Mouse (Mus musculus): Measurements from ENCODE around the gene Loxl3. TPM values are rescaled to one million over a fixed set of nuclear protein-coding genes. Genes with fewer than 3 reads are reported as not detected.

Loxl3 gene
- polyA plus RNA-seq, 1 experiment from 2014 or later, result 2.5 TPM

DNA sequence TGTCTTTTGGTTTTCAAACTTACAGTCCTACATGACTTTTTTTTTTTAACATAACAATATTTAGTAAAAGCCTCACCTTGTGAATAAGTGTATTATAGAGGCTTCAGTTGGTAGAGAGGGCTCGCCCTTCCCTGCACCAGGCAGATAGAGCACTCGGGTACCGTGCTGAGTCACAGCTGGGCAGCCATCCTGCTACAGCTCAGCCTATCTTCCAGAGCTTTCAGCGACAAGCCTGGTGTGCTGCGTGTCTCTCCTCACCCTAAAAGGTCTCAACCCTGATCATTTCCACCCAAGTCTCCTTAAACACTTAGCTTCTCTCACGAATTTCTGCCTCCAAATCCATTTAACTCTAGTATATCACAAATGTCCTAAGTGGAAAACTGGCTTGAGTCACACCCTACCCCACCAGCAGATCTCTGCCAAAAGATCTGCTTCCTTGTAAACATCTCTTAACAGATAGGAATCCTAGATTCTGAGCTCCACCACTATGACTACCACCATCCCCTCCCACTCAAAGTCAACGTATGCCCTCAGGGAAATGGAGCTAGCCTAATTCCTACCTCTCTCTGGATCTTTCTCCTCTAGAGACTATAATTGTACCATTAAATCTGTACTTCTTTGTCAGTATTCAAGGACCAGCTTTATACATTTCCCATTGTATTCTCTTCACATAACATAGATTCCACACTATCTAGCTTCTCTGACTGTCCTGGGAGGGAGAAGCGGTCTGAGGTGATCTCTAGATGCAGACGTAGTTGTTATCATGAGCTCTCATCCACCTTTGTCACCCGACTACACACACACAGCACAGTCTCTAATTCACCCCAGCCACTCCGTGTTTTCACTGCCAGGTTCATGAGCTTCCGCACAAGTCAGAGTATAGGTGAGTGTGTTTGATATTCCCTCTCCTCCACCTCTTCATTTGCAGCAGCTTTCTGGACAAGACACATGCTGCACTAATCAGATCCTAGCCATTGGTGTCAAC lies 19.2 kb upstream of the Loxl3 start:
- ATAC-seq (no peak), DNase-seq (ENCODE audit: low read depth, low spot score) (no peak)
- H3K27me3 ChIP-seq, result no peaks in the 10 kb centered on the region
- ChIA-PET CTCF (interaction anchor here (0.5 to 2.9 kb wide), 4 partner anchors 13 to 947 kb away, joined by 3 to 16 read pairs (median 3); no protein-coding TSS in a partner anchor), POLR2A (no interaction called here)
- TF ChIP-seq CTCF (IDR thresholded peaks at IDR 0.05), result no peak
- in situ Hi-C loops (cut with MboI; ENCODE audit: low pct_unique_long_range_greater_than_20kb), result no loop called here

DNA sequence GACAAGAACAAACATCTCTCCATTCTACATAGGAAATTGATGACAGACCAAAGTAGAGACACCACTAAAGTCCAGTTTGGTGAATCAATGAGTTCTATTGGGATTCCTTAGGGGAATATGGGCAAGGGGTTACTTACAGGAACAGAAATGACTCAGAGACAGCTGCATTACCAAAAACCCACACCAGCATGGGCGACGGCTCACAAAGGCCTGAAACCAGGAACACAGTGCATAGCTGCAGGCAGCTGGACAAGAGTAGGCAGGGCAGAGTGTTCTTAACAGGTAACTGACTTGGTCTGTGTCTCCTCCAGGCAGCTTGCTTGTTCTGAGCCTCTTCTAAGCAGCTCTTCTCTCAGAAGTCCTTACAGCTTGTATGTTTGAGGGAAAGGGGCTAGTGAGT lies 18.2 kb upstream of the Loxl3 start:
- CTCF ChIA-PET, result interaction anchor here (1.0 to 2.9 kb wide), 2 partner anchors 19 to 68 kb away, joined by 3 to 16 read pairs; no protein-coding TSS in a partner anchor
- ATAC-seq, result no peak
- TF ChIP-seq CTCF (IDR thresholded peaks at IDR 0.05), result no peak
- no peaks in the 10 kb centered on the region for H3K27me3 ChIP-seq
- in situ Hi-C loops (cut with MboI; ENCODE audit: low pct_unique_long_range_greater_than_20kb), result no loop called here
- POLR2A ChIA-PET, result no interaction called here
- no peak for DNase-seq (ENCODE audit: low read depth, low spot score)

DNA sequence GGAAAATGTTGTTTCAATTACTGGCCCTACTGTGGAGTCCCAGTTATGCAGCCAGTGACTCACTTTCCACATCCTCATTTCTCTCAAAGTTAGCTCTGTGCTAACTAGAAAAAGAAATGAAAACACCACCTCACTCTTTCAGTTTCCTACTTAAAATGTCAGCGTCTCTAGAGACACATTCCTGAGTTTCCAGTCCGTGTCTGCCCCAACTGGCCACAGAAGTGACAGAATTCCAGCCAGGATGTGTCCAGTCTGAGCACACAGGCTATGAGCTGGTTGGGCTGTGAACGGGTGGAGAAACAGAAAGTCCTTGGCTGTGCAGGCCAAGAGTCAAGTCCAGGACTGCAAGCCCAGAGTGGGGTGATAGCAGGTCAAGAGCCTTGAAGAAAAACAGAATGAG lies 16.8 kb upstream of the Loxl3 start:
- H3K27me3 ChIP-seq, result no peaks in the 10 kb centered on the region
- in situ Hi-C loops (cut with MboI; ENCODE audit: low pct_unique_long_range_greater_than_20kb), result no loop called here
- DNase-seq (ENCODE audit: low read depth, low spot score) (no peak), ATAC-seq (no peak)
- ChIA-PET CTCF (no interaction called here), POLR2A (no interaction called here)
- TF ChIP-seq CTCF (IDR thresholded peaks at IDR 0.05), result no peak

DNA sequence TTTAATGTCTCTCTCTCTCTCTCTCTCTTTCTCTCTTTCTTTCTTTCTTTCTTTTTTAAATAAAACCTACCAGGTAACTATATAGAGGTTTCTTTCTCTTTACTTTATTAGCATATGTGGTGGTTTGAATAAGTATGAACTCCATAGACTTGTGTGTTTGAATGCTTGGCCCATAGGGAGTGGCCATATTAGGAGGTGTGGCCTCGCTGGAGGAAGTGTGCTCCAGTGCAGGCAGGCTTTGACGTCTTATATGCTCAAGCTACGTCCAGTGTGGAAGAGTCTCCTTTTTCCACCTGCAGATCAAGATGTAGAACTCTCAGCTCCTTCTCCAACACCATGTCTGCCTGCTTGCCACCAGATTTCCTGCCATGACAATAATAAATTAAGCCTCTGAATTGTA lies 14.9 kb upstream of the Loxl3 start:
- in situ Hi-C loops (cut with MboI; ENCODE audit: low pct_unique_long_range_greater_than_20kb), result no loop called here
- ATAC-seq, result no peak
- TF ChIP-seq CTCF (IDR thresholded peaks at IDR 0.05), result no peak
- DNase-seq (ENCODE audit: low read depth, low spot score), result no peak
- H3K27me3 ChIP-seq, result no peaks in the 10 kb centered on the region
- CTCF ChIA-PET, result no interaction called here
- POLR2A ChIA-PET, result no interaction called here

DNA sequence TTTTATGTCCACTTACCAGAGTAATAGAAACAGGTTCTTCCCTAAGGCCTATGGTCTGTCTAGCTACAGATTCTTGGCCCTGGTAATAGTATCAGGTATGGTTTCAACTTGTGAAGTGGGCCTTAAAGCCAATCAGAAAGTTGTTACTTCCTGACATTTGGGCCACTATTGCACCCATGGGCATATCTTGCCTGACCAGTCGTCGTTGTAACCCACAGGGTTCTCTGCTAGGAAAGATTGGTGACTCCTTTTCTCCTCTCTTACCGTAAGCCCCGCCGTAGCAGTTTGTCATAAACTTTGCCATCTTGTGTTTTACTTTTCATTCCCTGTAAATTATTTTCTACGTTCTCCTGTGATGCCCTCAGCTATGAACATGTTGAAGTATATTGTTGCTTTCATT lies 13.9 kb upstream of the Loxl3 start:
- H3K27me3 ChIP-seq, result no peaks in the 10 kb centered on the region

DNA sequence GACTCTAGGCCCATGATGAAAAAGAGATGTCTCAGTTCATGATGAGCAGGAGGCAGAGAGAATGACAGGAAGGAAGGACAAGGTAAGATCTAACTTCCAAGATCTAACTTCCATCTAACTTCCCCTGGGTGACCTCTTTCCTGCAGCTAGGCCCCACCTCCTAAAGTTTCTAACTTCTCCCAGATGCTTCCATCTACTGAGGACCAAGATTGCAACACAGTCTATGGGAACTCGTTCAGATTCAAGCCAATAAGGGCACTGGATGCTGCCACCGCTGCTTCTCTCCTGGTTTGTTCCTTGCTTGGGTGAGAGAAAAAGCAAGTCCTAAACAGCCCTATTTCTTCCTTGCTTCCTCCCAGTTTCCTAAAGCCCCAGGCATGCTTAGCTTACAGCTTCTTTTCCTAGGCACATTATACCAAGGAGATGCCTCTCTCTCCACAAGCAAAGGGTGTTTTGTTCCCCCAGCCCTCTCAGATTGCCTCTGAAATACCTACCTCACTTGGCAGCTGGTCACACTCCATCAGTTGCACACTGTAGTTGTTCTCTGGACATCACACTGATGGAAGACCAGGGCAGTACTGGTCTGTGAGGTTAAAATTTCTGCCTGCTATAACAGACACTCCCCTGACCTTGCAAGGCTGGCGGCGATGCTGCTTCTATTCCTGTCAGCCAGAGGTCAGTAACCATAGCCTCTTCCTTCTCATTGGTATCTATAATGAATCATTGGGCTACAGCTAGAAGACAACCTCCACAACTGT lies 13.0 kb upstream of the Loxl3 start:
- in situ Hi-C loops (cut with MboI; ENCODE audit: low pct_unique_long_range_greater_than_20kb), result no loop called here
- POLR2A ChIA-PET, result interaction anchor here (0.6 kb wide), 1 partner anchor 10 kb away, joined by 3 read pairs; no protein-coding TSS in a partner anchor
- TF ChIP-seq CTCF (IDR thresholded peaks at IDR 0.05), result no peak
- CTCF ChIA-PET, result interaction anchor here (1.4 kb wide), 1 partner anchor 24 kb away, joined by 3 read pairs; no protein-coding TSS in a partner anchor
- no peak for DNase-seq (ENCODE audit: low read depth, low spot score)
- no peak for ATAC-seq
- H3K27me3 ChIP-seq, result no peaks in the 10 kb centered on the region

More for the DNA sequence above, 13.9 kb upstream of the Loxl3 start:
- ChIA-PET CTCF (no interaction called here), POLR2A (no interaction called here)
- TF ChIP-seq CTCF (IDR thresholded peaks at IDR 0.05), result no peak
- in situ Hi-C loops (cut with MboI; ENCODE audit: low pct_unique_long_range_greater_than_20kb), result no loop called here
- no peak for DNase-seq (ENCODE audit: low read depth, low spot score)
- no peak for ATAC-seq

DNA sequence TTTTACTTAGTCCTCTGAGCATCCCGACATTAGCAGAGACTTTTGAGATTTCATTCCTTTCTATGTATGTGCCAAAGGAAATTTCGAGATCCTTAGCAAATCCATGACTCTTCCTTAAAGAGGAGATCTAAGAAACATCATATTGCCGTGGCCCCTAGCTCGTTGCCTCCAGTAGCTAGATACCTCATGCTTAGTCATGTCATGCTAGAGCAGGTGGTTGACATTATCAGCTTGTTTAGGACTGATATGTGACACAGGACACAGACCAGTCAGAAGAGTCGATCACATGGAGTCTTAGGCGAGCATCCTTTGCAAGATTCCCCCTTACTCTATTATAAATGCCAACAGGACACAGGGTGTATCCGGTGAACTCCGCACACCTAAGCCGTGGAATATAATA lies 11.0 kb upstream of the Loxl3 start:
- in situ Hi-C loops (cut with MboI; ENCODE audit: low pct_unique_long_range_greater_than_20kb), result no loop called here
- DNase-seq (ENCODE audit: low read depth, low spot score), result no peak
- POLR2A ChIA-PET, result no interaction called here

DNA sequence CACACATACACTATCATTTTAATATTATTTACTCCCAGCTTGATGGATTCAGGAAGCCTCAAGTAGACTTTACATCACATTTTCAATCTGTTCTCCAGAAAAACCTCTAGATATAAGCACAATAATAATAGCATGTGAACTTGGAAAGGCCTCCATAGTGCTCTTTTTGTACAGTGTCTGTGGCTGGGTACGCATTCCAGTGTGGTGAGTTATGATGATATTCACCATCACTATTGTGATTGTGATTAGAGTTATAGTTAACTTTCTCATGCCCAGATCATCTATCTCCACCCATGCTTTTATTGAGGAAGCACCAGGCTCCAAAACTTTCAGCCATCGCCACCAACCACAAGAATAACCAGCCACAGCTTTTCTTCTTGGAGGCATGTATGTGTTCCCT lies 10.2 kb upstream of the Loxl3 start:
- ChIA-PET POLR2A (no interaction called here), CTCF (no interaction called here)
- no peak for TF ChIP-seq CTCF (IDR thresholded peaks at IDR 0.05)
- no peak for DNase-seq (ENCODE audit: low read depth, low spot score)
- H3K27me3 ChIP-seq, result no peaks in the 10 kb centered on the region
- ATAC-seq, result no peak
- in situ Hi-C loops (cut with MboI; ENCODE audit: low pct_unique_long_range_greater_than_20kb), result no loop called here

More for the DNA sequence above, 11.0 kb upstream of the Loxl3 start:
- TF ChIP-seq CTCF (IDR thresholded peaks at IDR 0.05), result no peak
- no peak for ATAC-seq
- CTCF ChIA-PET, result interaction anchor here (0.8 kb wide), 1 partner anchor 23 kb away, joined by 3 read pairs; no protein-coding TSS in a partner anchor
- H3K27me3 ChIP-seq, result no peaks in the 10 kb centered on the region

DNA sequence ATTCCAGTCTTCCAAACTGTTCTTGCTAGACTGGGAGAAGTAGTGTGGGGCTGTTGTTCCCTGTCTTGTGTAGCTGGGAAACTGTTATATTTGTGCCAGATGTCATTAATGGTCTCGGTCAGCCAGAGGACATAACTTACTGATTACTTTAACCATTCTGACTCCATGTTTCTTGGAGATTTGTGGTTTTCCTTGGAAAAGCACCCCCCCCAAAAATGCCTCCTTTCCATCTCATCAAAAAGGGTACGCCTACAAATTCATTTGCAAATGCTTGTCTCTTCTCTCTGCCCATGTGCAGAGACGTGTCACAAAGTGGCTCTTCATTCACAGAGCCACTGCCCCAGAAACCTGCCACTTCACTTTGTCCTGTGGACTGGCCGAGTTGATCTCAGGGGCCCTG lies 9.6 kb upstream of the Loxl3 start:
- POLR2A ChIA-PET, result no interaction called here
- DNase-seq (ENCODE audit: low read depth, low spot score), result no peak
- TF ChIP-seq CTCF (IDR thresholded peaks at IDR 0.05), result no peak
- in situ Hi-C loops (cut with MboI; ENCODE audit: low pct_unique_long_range_greater_than_20kb), result no loop called here
- CTCF ChIA-PET, result no interaction called here
- no peaks in the 10 kb centered on the region for H3K27me3 ChIP-seq
- ATAC-seq, result no peak

DNA sequence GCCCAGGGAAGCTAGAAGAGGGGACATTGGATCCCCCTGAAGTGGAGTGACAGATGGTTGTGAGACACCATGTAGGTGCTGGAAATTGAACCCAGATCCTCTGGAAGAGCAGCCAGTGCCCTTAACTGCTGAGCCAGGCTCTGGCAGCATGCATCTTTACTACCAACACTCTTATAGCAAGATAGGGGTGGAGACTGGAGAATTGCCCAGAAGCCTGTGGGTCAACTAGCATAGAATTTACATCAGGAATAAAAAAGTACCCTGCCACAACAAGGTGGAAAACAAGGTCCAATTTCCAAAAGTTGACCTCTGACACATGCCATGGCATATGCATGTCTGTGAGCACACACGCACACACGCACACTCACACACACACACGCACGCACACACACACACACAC lies 8.8 kb upstream of the Loxl3 start:
- TF ChIP-seq CTCF (IDR thresholded peaks at IDR 0.05), result no peak
- no peak for DNase-seq (ENCODE audit: low read depth, low spot score)
- ChIA-PET POLR2A (no interaction called here), CTCF (no interaction called here)
- no peaks in the 10 kb centered on the region for H3K27me3 ChIP-seq
- no peak for ATAC-seq
- in situ Hi-C loops (cut with MboI; ENCODE audit: low pct_unique_long_range_greater_than_20kb), result no loop called here

DNA sequence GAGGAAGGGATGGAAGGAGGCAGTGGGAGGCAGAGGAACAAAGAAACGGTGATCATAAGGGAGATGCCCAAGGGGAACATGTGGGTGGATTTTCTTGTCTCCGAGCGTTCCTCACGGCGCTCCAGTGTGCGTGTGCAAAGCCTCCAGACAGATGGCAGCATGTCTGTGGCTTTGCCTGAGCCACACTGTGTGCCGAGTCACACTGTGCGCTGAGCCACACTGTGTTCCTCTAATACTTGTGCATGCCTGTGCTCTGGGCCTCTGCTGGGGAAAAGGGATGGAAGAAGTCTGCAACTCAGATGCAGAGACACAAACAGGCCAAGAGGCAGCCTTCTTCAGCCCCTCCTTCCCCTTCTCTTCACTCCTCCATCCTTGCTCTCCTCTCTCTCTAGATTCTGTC lies 6.7 kb upstream of the Loxl3 start:
- in situ Hi-C loops (cut with MboI; ENCODE audit: low pct_unique_long_range_greater_than_20kb), result no loop called here
- ChIA-PET CTCF (no interaction called here), POLR2A (no interaction called here)

More for the DNA sequence above, 6.7 kb upstream of the Loxl3 start:
- ATAC-seq (no peak), DNase-seq (ENCODE audit: low read depth, low spot score) (no peak)
- H3K27me3 ChIP-seq, result no peaks in the 10 kb centered on the region
- no peak for TF ChIP-seq CTCF (IDR thresholded peaks at IDR 0.05)
